Mouse (Mus musculus): ENCODE data around the gene St3gal2. TPM values are rescaled to one million over a fixed set of nuclear protein-coding genes. Genes with fewer than 3 reads are reported as not detected.

The St3gal2 gene
- polyA plus RNA-seq (2015; fragmentation: Nextera tagmentation; extraction: Ambion mirVana): 15.1 and 17.2 TPM in 2 replicates

DNA sequence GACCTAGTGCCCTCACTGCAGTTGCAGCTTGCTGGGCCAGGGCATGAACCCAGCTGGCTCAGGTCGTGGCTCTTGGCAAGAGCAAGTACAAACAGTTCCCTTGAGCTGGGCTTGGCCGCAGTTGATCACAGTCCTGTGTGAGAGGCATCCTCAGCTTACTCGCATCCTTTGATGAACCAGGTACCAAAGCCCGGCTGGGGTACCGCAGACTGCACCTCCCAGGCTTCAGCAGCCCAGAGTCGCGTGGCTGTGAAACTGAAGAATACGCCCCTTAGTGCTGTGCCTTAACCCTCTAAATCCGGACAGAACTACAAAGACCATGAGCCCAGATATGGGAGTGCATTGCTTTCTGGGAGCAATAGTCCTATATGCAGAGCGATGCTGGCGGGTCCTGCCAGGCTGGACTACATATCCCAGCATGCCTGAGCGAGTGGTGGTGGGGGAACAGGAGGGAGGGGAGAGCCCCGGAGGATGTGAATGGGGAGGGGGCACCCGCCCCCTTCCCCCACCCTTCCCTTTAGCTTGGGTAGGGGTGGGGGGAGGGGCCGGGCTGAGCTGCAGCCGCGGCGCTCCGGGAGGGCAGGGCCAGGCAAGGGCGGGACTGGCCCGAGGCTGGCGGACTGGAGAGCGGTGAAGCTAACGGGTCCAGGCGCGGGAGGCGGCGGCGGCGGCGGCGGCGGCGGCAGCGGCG, at the start of gene St3gal2:
Gene St3gal2 (plus strand): TSS at position 582 of the 691 bp plus-strand sequence.
- H3K27me3 ChIP-seq (ENCODE audit: insufficient read depth, low read length): no peaks in the 10 kb centered on the region
- H3K4me3 ChIP-seq (replicated peaks; ENCODE audit: low read depth, low read length): peak within 1 kb of the TSS; percentile 83
- no peaks in the 10 kb centered on the region for H3K9me3 ChIP-seq (replicated peaks; ENCODE audit: low read length)
- peak within 1 kb of the TSS; percentile 93 for H3K4me2 ChIP-seq (ENCODE audit: low read length)
- TF ChIP-seq CTCF (IDR thresholded peaks at IDR 0.05; ENCODE audit: low read depth): no peak
- 1% methylated on average over 31 of the region's 36 CpGs for WGBS
- peak; percentile 93 for ATAC-seq (replicated peaks; ENCODE audit: low FRiP score, low read depth)
- H3K4me1 ChIP-seq (replicated peaks; ENCODE audit: insufficient read depth, low read length): peaks cover 29% of the 10 kb centered on the region
- peak within 1 kb of the TSS; percentile 81 for H3K27ac ChIP-seq
- no peaks in the 10 kb centered on the region for H3K36me3 ChIP-seq (ENCODE audit: insufficient read depth, low read length)
- peak; percentile 97 for DNase-seq (ENCODE audit: low spot score)
- H3K9ac ChIP-seq (ENCODE audit: low read depth, low read length): peak within 1 kb of the TSS; percentile 86

GRCm38 (mm10) chr8:110870501-110870900, 49.2 kb upstream of the St3gal2 start:
- no peak overlapping the region for H3K27ac ChIP-seq
- ATAC-seq (replicated peaks; ENCODE audit: low FRiP score, low read depth): no peak

DNA sequence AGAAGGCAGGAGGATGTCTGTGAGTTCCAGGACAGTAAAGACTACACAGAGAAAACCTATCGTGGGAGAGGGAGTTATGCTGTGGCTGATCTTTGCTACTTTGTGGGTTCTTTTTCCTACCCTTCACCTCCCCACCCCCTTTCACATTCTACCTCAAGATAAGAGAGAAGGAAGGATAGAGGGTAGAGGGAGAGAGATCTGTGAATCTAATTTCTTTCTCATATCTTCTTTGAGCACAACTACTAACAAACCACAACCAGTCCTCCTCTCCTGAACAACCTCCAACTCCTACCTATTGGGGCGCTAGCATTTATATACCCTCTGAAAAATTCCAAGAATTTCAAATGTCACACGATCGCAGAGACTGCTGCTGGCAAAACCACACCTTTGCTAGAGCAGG, 41.9 kb upstream of the St3gal2 start:
- Histone ChIP-seq H3K27me3 (ENCODE audit: insufficient read depth, low read length) (no peaks in the 10 kb centered on the region), H3K4me1 (replicated peaks; ENCODE audit: insufficient read depth, low read length) (no peaks in the 10 kb centered on the region), H3K4me2 (ENCODE audit: low read length) (no peak overlapping the region), H3K36me3 (ENCODE audit: insufficient read depth, low read length) (peaks cover 66% of the 10 kb centered on the region), H3K4me3 (replicated peaks; ENCODE audit: low read depth, low read length) (no peak overlapping the region), H3K9ac (ENCODE audit: low read depth, low read length) (no peak overlapping the region), H3K27ac (no peak overlapping the region), H3K9me3 (replicated peaks; ENCODE audit: low read length) (no peaks in the 10 kb centered on the region)
- WGBS: 91% methylated on average over 4 of the region's 4 CpGs
- no peak for TF ChIP-seq CTCF (IDR thresholded peaks at IDR 0.05; ENCODE audit: low read depth)
- DNase-seq (ENCODE audit: low spot score) (no peak), ATAC-seq (replicated peaks; ENCODE audit: low FRiP score, low read depth) (no peak)

More at GRCm38 (mm10) chr8:110870501-110870900, 49.2 kb upstream of the St3gal2 start:
- WGBS: 98% methylated on average over 2 of the region's 2 CpGs
- H3K9ac ChIP-seq (ENCODE audit: low read depth, low read length): no peak overlapping the region
- DNase-seq (ENCODE audit: low spot score): no peak
- H3K4me3 ChIP-seq (replicated peaks; ENCODE audit: low read depth, low read length): no peak overlapping the region
- H3K36me3 ChIP-seq (ENCODE audit: insufficient read depth, low read length): peaks cover 47% of the 10 kb centered on the region
- H3K27me3 ChIP-seq (ENCODE audit: insufficient read depth, low read length): no peaks in the 10 kb centered on the region
- H3K4me2 ChIP-seq (ENCODE audit: low read length): no peak overlapping the region
- H3K4me1 ChIP-seq (replicated peaks; ENCODE audit: insufficient read depth, low read length): no peaks in the 10 kb centered on the region
- TF ChIP-seq CTCF (IDR thresholded peaks at IDR 0.05; ENCODE audit: low read depth): no peak
- no peaks in the 10 kb centered on the region for H3K9me3 ChIP-seq (replicated peaks; ENCODE audit: low read length)

DNA sequence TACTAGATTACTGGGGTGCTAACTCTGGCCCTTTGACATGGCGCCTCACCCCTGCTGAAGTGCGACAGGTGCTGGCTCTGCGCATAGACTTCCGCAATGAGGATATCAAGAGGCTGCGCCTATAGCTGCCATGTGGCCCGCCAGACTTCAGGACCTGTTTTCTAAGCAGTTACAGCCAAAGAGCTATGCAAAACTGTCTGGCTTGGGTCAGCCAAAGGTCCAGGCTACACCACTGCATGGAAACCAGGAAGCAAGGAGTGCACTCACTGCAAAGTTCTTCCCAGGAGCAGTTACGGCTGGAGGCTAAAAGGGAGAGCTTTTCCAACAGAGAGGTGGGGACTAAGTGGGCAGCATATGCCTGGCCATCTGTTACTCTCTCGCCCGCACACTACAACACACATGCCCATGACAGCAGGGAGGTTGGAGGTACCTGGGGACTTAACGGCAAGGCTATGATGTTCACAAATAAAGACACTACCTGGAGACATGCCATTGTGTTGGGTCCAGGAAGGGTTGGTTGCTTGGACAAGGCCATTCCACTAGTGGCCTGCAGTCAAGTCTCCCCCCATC, 37.9 kb upstream of the St3gal2 start:
- 94% methylated on average over 10 of the region's 10 CpGs for WGBS
- peaks cover 58% of the 10 kb centered on the region for H3K36me3 ChIP-seq (ENCODE audit: insufficient read depth, low read length)
- DNase-seq (ENCODE audit: low spot score): no peak

GRCm38 (mm10) chr8:110883824-110884223, 35.9 kb upstream of the St3gal2 start:
- peaks cover 52% of the 10 kb centered on the region for H3K36me3 ChIP-seq (ENCODE audit: insufficient read depth, low read length)

More for the DNA sequence above, 37.9 kb upstream of the St3gal2 start:
- Histone ChIP-seq H3K9ac (ENCODE audit: low read depth, low read length) (no peak overlapping the region), H3K27ac (no peak overlapping the region), H3K27me3 (ENCODE audit: insufficient read depth, low read length) (no peaks in the 10 kb centered on the region), H3K9me3 (replicated peaks; ENCODE audit: low read length) (no peaks in the 10 kb centered on the region), H3K4me1 (replicated peaks; ENCODE audit: insufficient read depth, low read length) (no peaks in the 10 kb centered on the region), H3K4me3 (replicated peaks; ENCODE audit: low read depth, low read length) (no peak overlapping the region), H3K4me2 (ENCODE audit: low read length) (no peak overlapping the region)
- TF ChIP-seq CTCF (IDR thresholded peaks at IDR 0.05; ENCODE audit: low read depth): no peak
- ATAC-seq (replicated peaks; ENCODE audit: low FRiP score, low read depth): no peak

GRCm38 (mm10) chr8:110886634-110887033, 33.1 kb upstream of the St3gal2 start:
- Histone ChIP-seq H3K27ac (no peak overlapping the region), H3K4me3 (replicated peaks; ENCODE audit: low read depth, low read length) (no peak overlapping the region), H3K36me3 (ENCODE audit: insufficient read depth, low read length) (peaks cover 29% of the 10 kb centered on the region), H3K9me3 (replicated peaks; ENCODE audit: low read length) (no peaks in the 10 kb centered on the region), H3K27me3 (ENCODE audit: insufficient read depth, low read length) (no peaks in the 10 kb centered on the region), H3K4me1 (replicated peaks; ENCODE audit: insufficient read depth, low read length) (no peaks in the 10 kb centered on the region), H3K9ac (ENCODE audit: low read depth, low read length) (no peak overlapping the region), H3K4me2 (ENCODE audit: low read length) (no peak overlapping the region)
- ATAC-seq (replicated peaks; ENCODE audit: low FRiP score, low read depth) (no peak), DNase-seq (ENCODE audit: low spot score) (no peak)
- TF ChIP-seq CTCF (IDR thresholded peaks at IDR 0.05; ENCODE audit: low read depth): no peak
- 87% methylated on average over 3 of the region's 3 CpGs for WGBS

More at GRCm38 (mm10) chr8:110883824-110884223, 35.9 kb upstream of the St3gal2 start:
- Histone ChIP-seq H3K4me3 (replicated peaks; ENCODE audit: low read depth, low read length) (no peak overlapping the region), H3K4me1 (replicated peaks; ENCODE audit: insufficient read depth, low read length) (no peaks in the 10 kb centered on the region), H3K27ac (no peak overlapping the region), H3K27me3 (ENCODE audit: insufficient read depth, low read length) (no peaks in the 10 kb centered on the region), H3K9ac (ENCODE audit: low read depth, low read length) (no peak overlapping the region), H3K9me3 (replicated peaks; ENCODE audit: low read length) (no peaks in the 10 kb centered on the region), H3K4me2 (ENCODE audit: low read length) (no peak overlapping the region)
- ATAC-seq (replicated peaks; ENCODE audit: low FRiP score, low read depth): peak; percentile 40; the same call in 1 of the 2 replicates
- DNase-seq (ENCODE audit: low spot score): peak; percentile 5
- WGBS: 76% methylated on average over 18 of the region's 18 CpGs
- no peak for TF ChIP-seq CTCF (IDR thresholded peaks at IDR 0.05; ENCODE audit: low read depth)

All from kidney, postnatal 0 days (tissue).